Mouse (Mus musculus) ovary, postnatal 36 days (tissue): ENCODE measurements around the gene Ccl11.

Source experiments
- DNase-seq: peaks from one replicate; pipeline ENCODE4 v3.0.0; 2022; ENCODE audit warnings: low spot score, mixed read lengths

The Ccl11 gene

GRCm38 (mm10) chr11:82053849-82054248, 3.8 kb upstream of the Ccl11 start:
- DNase-seq = no peak

- DNase-seq = no peak
These were observed 4.6 kb downstream of the Ccl11 start for GRCm38 (mm10) chr11:82062226-82062625.

- DNase-seq = no peak
These were observed 5.8 kb downstream of the Ccl11 start for GRCm38 (mm10) chr11:82063454-82063853.

- DNase-seq = no peak
These were observed 9.4 kb downstream of the Ccl11 start for GRCm38 (mm10) chr11:82066953-82067571.

- DNase-seq = no peak
These were observed 13.5 kb downstream of the Ccl11 start for GRCm38 (mm10) chr11:82071076-82071475.

GRCm38 (mm10) chr11:82072374-82072773, 14.8 kb downstream of the Ccl11 start:
- no peak for DNase-seq

GRCm38 (mm10) chr11:82072984-82073383, 15.4 kb downstream of the Ccl11 start:
- no peak for DNase-seq

- DNase-seq = no peak
These were observed 16.1 kb downstream of the Ccl11 start for GRCm38 (mm10) chr11:82073686-82074085.

- DNase-seq = no peak
These were observed 19.4 kb downstream of the Ccl11 start for GRCm38 (mm10) chr11:82077031-82077430.

- no peak for DNase-seq
These were observed 20.6 kb downstream of the Ccl11 start for GRCm38 (mm10) chr11:82078136-82078730.

GRCm38 (mm10) chr11:82080865-82081264, 23.2 kb downstream of the Ccl11 start:
- DNase-seq = no peak

- no peak for DNase-seq
These were observed 26.7 kb downstream of the Ccl11 start for GRCm38 (mm10) chr11:82084360-82084759.

GRCm38 (mm10) chr11:82099511-82100323, 42.1 kb downstream of the Ccl11 start:
- no peak for DNase-seq

- no peak for DNase-seq
These were observed 43.5 kb downstream of the Ccl11 start for GRCm38 (mm10) chr11:82101087-82101486.

- DNase-seq = no peak
These were observed 43.9 kb downstream of the Ccl11 start, which contains the start of gene Ccl12 for GRCm38 (mm10) chr11:82101529-82101928. TSS of gene Ccl12 (plus strand) at chr11:82101845.

GRCm38 (mm10) chr11:82109611-82110010, 52.0 kb downstream of the Ccl11 start:
- DNase-seq = no peak

- DNase-seq = no peak
These were observed 53.0 kb downstream of the Ccl11 start for GRCm38 (mm10) chr11:82110372-82111248.
